Mouse (Mus musculus) MEL (cell line): ENCODE results near the gene Gtpbp8.

ENCODE experiments used
- CHD2 ChIP-seq: IDR thresholded peaks from 2 replicates; pipeline ENCODE4 v1.6.1; 2011; ENCODE audit warnings: low read length, improper control_type of control experiment
- CTCF ChIP-seq, 3 experiments: IDR thresholded peaks in 2 of 3; conservative IDR thresholded peaks in 1 of 3; 2 replicates each; pipeline ENCODE4 v1.5.1; 2011 to 2012; ENCODE audit warnings: low read length in 3 of 3, low read depth in 2 of 3, mild to moderate bottlenecking in 2 of 3, improper control_type of control experiment in 1 of 3, inconsistent platforms in 1 of 3, mixed read lengths in 1 of 3, moderate library complexity in 1 of 3; ENCODE audit not compliant: control insufficient read depth in 1 of 3, insufficient read depth in 1 of 3, poor library complexity in 1 of 3, severe bottlenecking in 1 of 3
- EP300 ChIP-seq, 2 experiments: IDR thresholded peaks; 2 replicates each; pipeline ENCODE4 v1.6.1; 2011; ENCODE audit warnings: improper control_type of control experiment in 2 of 2, low read length in 2 of 2, low read depth in 1 of 2, mild to moderate bottlenecking in 1 of 2
- GABPA ChIP-seq: IDR thresholded peaks from 2 replicates; pipeline ENCODE4 v1.6.1; 2012; ENCODE audit warnings: low read depth, mild to moderate bottlenecking, inconsistent platforms, low read length, improper control_type of control experiment, moderate library complexity
- JUND ChIP-seq: IDR thresholded peaks from 2 replicates; pipeline ENCODE4 v1.6.1; 2011; ENCODE audit warnings: low read depth, mild to moderate bottlenecking, improper control_type of control experiment, low read length
- KAT2A ChIP-seq: conservative IDR thresholded peaks from 2 replicates; pipeline ENCODE4 v1.6.1; 2012; ENCODE audit warnings: low read depth, low read length, improper control_type of control experiment, inconsistent platforms
- MAX ChIP-seq: IDR thresholded peaks from 2 replicates; pipeline ENCODE4 v1.6.1; 2011; ENCODE audit warnings: low read length, improper control_type of control experiment
- NELFE ChIP-seq: IDR thresholded peaks from 2 replicates; pipeline ENCODE4 v1.6.1; 2011; ENCODE audit warnings: low read depth, low read length, improper control_type of control experiment
- NRF1 ChIP-seq: IDR thresholded peaks from 2 replicates; pipeline ENCODE4 v1.6.1; 2014; ENCODE audit warnings: low read depth, mild to moderate bottlenecking, inconsistent platforms, low read length, improper control_type of control experiment, moderate library complexity; ENCODE audit not compliant: poor library complexity, insufficient read depth, severe bottlenecking
- POLR2A ChIP-seq, 2 experiments: IDR thresholded peaks; 2 replicates each; pipeline ENCODE4 v1.6.1; 2011 to 2012; ENCODE audit warnings: low read length in 2 of 2, mild to moderate bottlenecking in 2 of 2, control low read depth in 1 of 2, improper control_type of control experiment in 1 of 2, low read depth in 1 of 2, moderate library complexity in 1 of 2; ENCODE audit not compliant: control insufficient read depth in 1 of 2, insufficient read depth in 1 of 2, poor library complexity in 1 of 2
- SIN3A ChIP-seq: IDR thresholded peaks from 2 replicates; pipeline ENCODE4 v1.6.1; 2012; ENCODE audit warnings: low read length, improper control_type of control experiment, inconsistent platforms
- TCF12 ChIP-seq: IDR thresholded peaks from 2 replicates; pipeline ENCODE4 v1.6.1; 2014; ENCODE audit warnings: low read depth, mild to moderate bottlenecking, inconsistent platforms, low read length, improper control_type of control experiment, moderate library complexity

GRCm38 (mm10) chr16:44703458-44703857 lies 42.7 kb downstream of the Gtpbp8 start:
- TF ChIP-seq GABPA (no peak), EP300 (IDR thresholded peaks at IDR 0.05; ENCODE audit: low read depth in 1 of 2, low read length in 2 of 2) (no peak), POLR2A (IDR thresholded peaks at IDR 0.05; ENCODE audit: control insufficient read depth in 1 of 2, insufficient read depth in 1 of 2, low read depth in 1 of 2, low read length in 2 of 2, poor library complexity in 1 of 2) (no peak), MAX (no peak), CTCF (IDR thresholded peaks at IDR 0.05 in 2 of 3, conservative IDR thresholded peaks at IDR 0.05 in 1 of 3; ENCODE audit: control insufficient read depth in 1 of 3, insufficient read depth in 1 of 3, low read depth in 2 of 3, low read length in 3 of 3, poor library complexity in 1 of 3, severe bottlenecking in 1 of 3) (no peak), NRF1 (no peak), NELFE (no peak), SIN3A (no peak), KAT2A (no peak), JUND (no peak), TCF12 (no peak), CHD2 (no peak)
